ENCODE assay signal across 8 mouse cellular contexts in the genomic region with DNA sequence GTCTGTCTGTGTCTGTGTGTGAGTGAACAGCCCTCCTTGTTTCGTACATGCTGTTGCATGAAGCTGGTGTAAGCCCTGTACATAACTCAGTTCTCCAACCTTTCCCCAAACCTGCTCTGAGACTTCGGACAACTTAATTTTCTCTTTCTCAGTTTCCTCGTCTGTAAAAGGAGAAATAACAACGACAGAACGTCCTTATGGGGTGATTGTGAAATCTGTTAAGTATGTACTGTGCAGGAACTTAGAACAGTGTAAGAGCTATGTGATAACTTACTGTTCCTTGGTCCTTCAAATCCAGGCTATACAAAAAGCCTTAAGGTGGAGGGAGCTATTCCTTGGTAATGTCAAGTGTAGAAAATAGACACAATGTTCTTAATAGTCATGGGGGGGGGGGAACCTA. TPM values are rescaled to one million over a fixed set of nuclear protein-coding genes. Genes with fewer than 3 reads are reported as not detected.
DNase-seq lines count a peak whose midpoint lies in the region; ATAC-seq and TF ChIP-seq lines count a peak whose summit lies in the region.

No protein-coding gene starts in this region.

- TF ChIP-seq CTCF in kidney, postnatal 0 days (IDR thresholded peaks at IDR 0.05; ENCODE audit: low read depth): no peak

- no peak overlapping the region for H3K27ac ChIP-seq in kidney, postnatal 0 days
- H3K27ac ChIP-seq in embryonic facial prominence, embryonic 15.5 days (replicated peaks): peak overlapping the region; percentile 89; the same call in 1 of the 2 replicates
- H3K27ac ChIP-seq in limb, embryonic 15.5 days: 0 out of 2 replicates have a peak overlapping the region, but pooled peaks have one; percentile 87
- no peak overlapping the region for H3K27ac ChIP-seq in neural tube, embryonic 12.5 days

- no peak for ATAC-seq in kidney, postnatal 0 days (replicated peaks; ENCODE audit: low FRiP score, low read depth)
- ATAC-seq in embryonic facial prominence, embryonic 15.5 days (ENCODE audit: insufficient number of reproducible peaks, low FRiP score, low TSS enrichment, low read depth): no peak
- no peak for ATAC-seq in limb, embryonic 15.5 days (ENCODE audit: insufficient number of reproducible peaks, low FRiP score, low TSS enrichment, low read depth)
- ATAC-seq in neural tube, embryonic 12.5 days (ENCODE audit: low FRiP score, low read depth): no peak
- ATAC-seq in CD4-positive, CD25-positive, alpha-beta regulatory T cell, adult 4 months: no peak

- H3K4me2 ChIP-seq in kidney, postnatal 0 days (ENCODE audit: low read length): peak overlapping the region; percentile 65
- H3K4me2 ChIP-seq in embryonic facial prominence, embryonic 15.5 days (replicated peaks): peak overlapping the region; percentile 75
- H3K4me2 ChIP-seq in limb, embryonic 15.5 days: peak overlapping the region; percentile 58
- H3K4me2 ChIP-seq in neural tube, embryonic 12.5 days (replicated peaks): peak overlapping the region; percentile 91

- peak overlapping the region; percentile 90; the same call in 1 of the 2 replicates for H3K9ac ChIP-seq in kidney, postnatal 0 days (ENCODE audit: low read depth, low read length)
- H3K9ac ChIP-seq in embryonic facial prominence, embryonic 15.5 days: peak overlapping the region; percentile 91
- peak overlapping the region; percentile 85 for H3K9ac ChIP-seq in limb, embryonic 15.5 days
- peak overlapping the region; percentile 97 for H3K9ac ChIP-seq in neural tube, embryonic 12.5 days

- peak; percentile 18 for DNase-seq in kidney, postnatal 0 days (ENCODE audit: low spot score)
- no peak for DNase-seq in kidney, postnatal 14 days
- DNase-seq in left cerebral cortex, postnatal 36 days (ENCODE audit: low spot score in 2 of 2): no peak
- no peak for DNase-seq in cerebellum, postnatal 36 days

- peaks cover 6% of the 10 kb centered on the region for H3K36me3 ChIP-seq in kidney, postnatal 0 days (ENCODE audit: insufficient read depth, low read length)
- peaks cover 6% of the 10 kb centered on the region; the same call in 1 of the 2 replicates for H3K36me3 ChIP-seq in embryonic facial prominence, embryonic 15.5 days
- peaks cover 10% of the 10 kb centered on the region for H3K36me3 ChIP-seq in limb, embryonic 15.5 days
- H3K36me3 ChIP-seq in neural tube, embryonic 12.5 days: peaks cover 8% of the 10 kb centered on the region

- WGBS in kidney, postnatal 0 days: 21% methylated on average over 5 of the region's 5 CpGs
- 15% methylated on average over 5 of the region's 5 CpGs for WGBS in embryonic facial prominence, embryonic 15.5 days
- WGBS in limb, embryonic 15.5 days: 17% methylated on average over 5 of the region's 5 CpGs
- 35% methylated on average over 5 of the region's 5 CpGs for WGBS in neural tube, embryonic 12.5 days

- H3K27me3 ChIP-seq in kidney, postnatal 0 days (ENCODE audit: insufficient read depth, low read length): no peaks in the 10 kb centered on the region
- no peaks in the 10 kb centered on the region for H3K27me3 ChIP-seq in embryonic facial prominence, embryonic 15.5 days
- H3K27me3 ChIP-seq in limb, embryonic 15.5 days: no peaks in the 10 kb centered on the region
- no peaks in the 10 kb centered on the region for H3K27me3 ChIP-seq in neural tube, embryonic 12.5 days (replicated peaks)

- H3K4me3 ChIP-seq in kidney, postnatal 0 days (replicated peaks; ENCODE audit: low read depth, low read length): peak overlapping the region; percentile 75
- H3K4me3 ChIP-seq in embryonic facial prominence, embryonic 15.5 days (replicated peaks): peak overlapping the region; percentile 90
- peak overlapping the region; percentile 81 for H3K4me3 ChIP-seq in limb, embryonic 15.5 days
- peak overlapping the region; percentile 90 for H3K4me3 ChIP-seq in neural tube, embryonic 12.5 days

- H3K4me1 ChIP-seq in kidney, postnatal 0 days (replicated peaks; ENCODE audit: insufficient read depth, low read length): peaks cover 9% of the 10 kb centered on the region; the same call in 1 of the 2 replicates
- H3K4me1 ChIP-seq in embryonic facial prominence, embryonic 15.5 days: peaks cover 19% of the 10 kb centered on the region
- peaks cover 19% of the 10 kb centered on the region for H3K4me1 ChIP-seq in limb, embryonic 15.5 days
- peaks cover 30% of the 10 kb centered on the region for H3K4me1 ChIP-seq in neural tube, embryonic 12.5 days

- intact Hi-C loops in left cerebral cortex, postnatal 36 days (cut with DNase I): loop anchor here (5.0 kb wide), 1 partner anchor 220 kb away; the partner anchor contains the start of genes Entpd1 and Tctn3

- H3K9me3 ChIP-seq in kidney, postnatal 0 days (replicated peaks; ENCODE audit: low read length): no peaks in the 10 kb centered on the region
- no peaks in the 10 kb centered on the region for H3K9me3 ChIP-seq in embryonic facial prominence, embryonic 15.5 days (replicated peaks)
- H3K9me3 ChIP-seq in limb, embryonic 15.5 days: no peaks in the 10 kb centered on the region
- no peaks in the 10 kb centered on the region for H3K9me3 ChIP-seq in neural tube, embryonic 12.5 days

RNA-seq across cellular contexts. Expression of gene Ccnj, which starts 1.3 kb away (rescaled TPM):
- polyA plus RNA-seq in kidney, postnatal 0 days (2015; fragmentation: Nextera tagmentation; extraction: Ambion mirVana): 8.8 and 9.0 TPM in 2 replicates
- polyA plus RNA-seq in embryonic facial prominence, embryonic 15.5 days (2015; fragmentation: Nextera tagmentation; extraction: Ambion mirVana): 11.1 TPM in 2 replicates
- polyA plus RNA-seq in limb, embryonic 15.5 days (2015; fragmentation: Nextera tagmentation; extraction: Ambion mirVana): 7.9 and 10.6 TPM in 2 replicates
- polyA plus RNA-seq in neural tube, embryonic 12.5 days (2016; fragmentation: Nextera tagmentation; extraction: Ambion mirVana): 28.2 and 35.1 TPM in 2 replicates
- total RNA-seq in left cerebral cortex, postnatal 36 days (2021): 1 to 10 TPM; 7.1 to 8.9 TPM
- 1 to 10 TPM; 4.1 to 5.5 TPM for polyA plus RNA-seq in CD4-positive, CD25-positive, alpha-beta regulatory T cell, adult 4 months (2017; shearing (Covaris generic))

Comparison
In these comparisons a context has a peak if more than half of its experiments do, and no peak if none do; other contexts are left out.
1. H3K27ac ChIP-seq: peak in embryonic facial prominence, embryonic 15.5 days (single experiment) and limb, embryonic 15.5 days (single experiment); none in kidney, postnatal 0 days (single experiment) and neural tube, embryonic 12.5 days (single experiment).
2. Peak in every context shown above with its lines, with median percentiles within 50 percentile points of each other: H3K4me2 ChIP-seq, H3K4me3 ChIP-seq and H3K9ac ChIP-seq.